Comparison of ENCODE assay signal across 10 mouse cellular contexts in the genomic region with DNA sequence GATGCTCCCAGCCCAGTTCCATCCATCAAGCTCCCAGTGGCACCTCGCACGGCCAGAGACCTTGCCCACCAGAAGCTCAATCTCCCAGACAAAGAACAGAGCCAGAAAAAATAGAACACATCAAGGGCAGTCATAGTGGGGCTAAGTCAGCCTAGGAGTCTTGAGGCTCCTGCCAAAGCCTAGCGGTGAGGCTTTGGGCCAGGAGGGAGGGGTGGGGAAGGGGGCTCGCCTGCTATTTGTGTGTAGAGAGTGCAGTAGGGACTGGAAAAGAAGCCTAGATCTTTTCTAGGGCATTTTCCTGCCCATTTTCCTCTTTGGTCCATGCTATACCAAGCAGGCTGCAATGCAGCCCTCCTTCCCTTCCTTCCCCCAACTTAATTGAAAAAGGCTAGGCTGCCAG.
DNase-seq lines count a peak whose midpoint lies in the region; ATAC-seq and TF ChIP-seq lines count a peak whose summit lies in the region.
"Had no signal": no experiment of that assay in that cellular context is flagged by ENCODE, and none has a peak within 500 bp of the region (broad histone marks: within the 10 kb centered on the region; RNA-seq: fewer than 3 reads in every experiment).

No protein-coding gene starts in this region.

- no peak overlapping the region for H3K9ac ChIP-seq in heart, embryonic 15.5 days
- H3K9ac ChIP-seq in heart, adult 2 months (ENCODE audit: low read depth, low read length) = no peak overlapping the region
- H3K9ac ChIP-seq in embryonic facial prominence, embryonic 11.5 days (replicated peaks; ENCODE audit: low read length) = no peak overlapping the region
- peak overlapping the region; percentile 55 for H3K9ac ChIP-seq in hindbrain, embryonic 13.5 days
- no peak overlapping the region; the same call in 1 of the 2 replicates for H3K9ac ChIP-seq in midbrain, embryonic 13.5 days (replicated peaks)
- H3K9ac ChIP-seq: liver, embryonic 14.5 days had no signal

- H3K36me3 ChIP-seq in heart, embryonic 15.5 days = no peaks in the 10 kb centered on the region
- no peaks in the 10 kb centered on the region for H3K36me3 ChIP-seq in heart, adult 2 months (ENCODE audit: control insufficient read depth, insufficient read depth, low read length)
- H3K36me3 ChIP-seq in embryonic facial prominence, embryonic 11.5 days (replicated peaks; ENCODE audit: control insufficient read depth, insufficient read depth, low read depth, low read length) = no peaks in the 10 kb centered on the region
- H3K36me3 ChIP-seq in hindbrain, embryonic 13.5 days = no peaks in the 10 kb centered on the region
- H3K36me3 ChIP-seq in midbrain, embryonic 13.5 days = no peaks in the 10 kb centered on the region

- intact Hi-C loops in heart, adult 2 months (cut with DNase I) = no loop called here

- TF ChIP-seq EP300 in heart, adult 2 months (IDR thresholded peaks at IDR 0.05; ENCODE audit: insufficient read depth, low read depth, low read length) = no peak

- no peak for TF ChIP-seq CTCF in heart, adult 2 months (IDR thresholded peaks at IDR 0.05)

- TF ChIP-seq POLR2A in heart, adult 2 months (IDR thresholded peaks at IDR 0.05; ENCODE audit: insufficient read depth, low read depth, low read length) = no peak

- WGBS in heart, embryonic 15.5 days = 37% methylated on average over 4 of the region's 4 CpGs
- WGBS in heart, adult 2 months = 47% methylated on average over 4 of the region's 4 CpGs
- WGBS in embryonic facial prominence, embryonic 11.5 days = 43% methylated on average over 4 of the region's 4 CpGs
- WGBS in hindbrain, embryonic 13.5 days = 30% methylated on average over 4 of the region's 4 CpGs
- WGBS in midbrain, embryonic 13.5 days = 26% methylated on average over 4 of the region's 4 CpGs

- H3K27ac ChIP-seq in heart, embryonic 15.5 days = no peak overlapping the region; the same call in 1 of the 2 replicates
- H3K27ac ChIP-seq in heart, adult 2 months = no peak overlapping the region
- 0 out of 2 replicates have a peak overlapping the region, but pooled peaks have one; percentile 41 for H3K27ac ChIP-seq in embryonic facial prominence, embryonic 11.5 days (replicated peaks; ENCODE audit: low read depth, low read length)
- peak overlapping the region; percentile 88 for H3K27ac ChIP-seq in hindbrain, embryonic 13.5 days
- peak overlapping the region; percentile 74 for H3K27ac ChIP-seq in midbrain, embryonic 13.5 days
- H3K27ac ChIP-seq: liver, embryonic 14.5 days had no signal

- H3K79me2 ChIP-seq in heart, adult 2 months (replicated peaks; ENCODE audit: control insufficient read depth, insufficient read depth, low read length) = no peaks in the 10 kb centered on the region

- peak overlapping the region; percentile 38; the same call in 1 of the 2 replicates for H3K4me3 ChIP-seq in heart, embryonic 15.5 days
- H3K4me3 ChIP-seq in heart, adult 2 months = no peak overlapping the region
- 0 out of 2 replicates have a peak overlapping the region, but pooled peaks have one; percentile 14 for H3K4me3 ChIP-seq in embryonic facial prominence, embryonic 11.5 days (ENCODE audit: low read depth, low read length)
- peak overlapping the region; percentile 25 for H3K4me3 ChIP-seq in hindbrain, embryonic 13.5 days
- peak overlapping the region; percentile 30 for H3K4me3 ChIP-seq in midbrain, embryonic 13.5 days (replicated peaks)
- H3K4me3 ChIP-seq: erythroblast, embryonic 14.5 days had no signal

- no peak for DNase-seq in heart, adult 2 months
- DNase-seq in embryonic facial prominence, embryonic 11.5 days (ENCODE audit: low spot score) = no peak
- DNase-seq in gastrocnemius, adult 18-20 months (ENCODE audit: low spot score) = no peak
- DNase-seq in cerebellum, postnatal 4 days (ENCODE audit: low spot score in 2 of 2) = no peak
- no peak for DNase-seq in layer of hippocampus, postnatal 10 days (ENCODE audit: low spot score in 2 of 2)

- peaks cover 30% of the 10 kb centered on the region for H3K4me1 ChIP-seq in heart, embryonic 15.5 days (replicated peaks)
- no peaks in the 10 kb centered on the region for H3K4me1 ChIP-seq in heart, adult 2 months (ENCODE audit: control insufficient read depth, insufficient read depth, low read length)
- no peaks in the 10 kb centered on the region; the same call in 1 of the 2 replicates for H3K4me1 ChIP-seq in embryonic facial prominence, embryonic 11.5 days (ENCODE audit: control insufficient read depth, insufficient read depth, low read length)
- H3K4me1 ChIP-seq in hindbrain, embryonic 13.5 days (replicated peaks) = peaks cover 67% of the 10 kb centered on the region
- H3K4me1 ChIP-seq in midbrain, embryonic 13.5 days (replicated peaks) = peaks cover 73% of the 10 kb centered on the region

- H3K9me3 ChIP-seq in heart, embryonic 15.5 days (replicated peaks) = no peaks in the 10 kb centered on the region
- no peaks in the 10 kb centered on the region for H3K9me3 ChIP-seq in embryonic facial prominence, embryonic 11.5 days (replicated peaks; ENCODE audit: control insufficient read depth, low read length)
- H3K9me3 ChIP-seq in hindbrain, embryonic 13.5 days = no peaks in the 10 kb centered on the region
- no peaks in the 10 kb centered on the region for H3K9me3 ChIP-seq in midbrain, embryonic 13.5 days

- H3K4me2 ChIP-seq in heart, embryonic 15.5 days = peak overlapping the region; percentile 45; the same call in 1 of the 2 replicates
- H3K4me2 ChIP-seq in embryonic facial prominence, embryonic 11.5 days (ENCODE audit: low read depth, low read length) = no peak overlapping the region; the same call in 1 of the 2 replicates
- H3K4me2 ChIP-seq in hindbrain, embryonic 13.5 days = peak overlapping the region; percentile 41
- H3K4me2 ChIP-seq in midbrain, embryonic 13.5 days (replicated peaks) = peak overlapping the region; percentile 44

- ATAC-seq in heart, embryonic 15.5 days (replicated peaks; ENCODE audit: insufficient number of reproducible peaks, insufficient read depth, low FRiP score, low read depth) = no peak
- no peak for ATAC-seq in embryonic facial prominence, embryonic 11.5 days (replicated peaks; ENCODE audit: insufficient number of reproducible peaks, low FRiP score, low TSS enrichment, low read depth)
- ATAC-seq in hindbrain, embryonic 13.5 days (ENCODE audit: low FRiP score) = peak; percentile 32; the same call in 1 of the 2 replicates
- peak; percentile 24; the same call in 1 of the 2 replicates for ATAC-seq in midbrain, embryonic 13.5 days

- H3K27me3 ChIP-seq in heart, embryonic 15.5 days = peaks cover 4% of the 10 kb centered on the region; the same call in 1 of the 2 replicates
- H3K27me3 ChIP-seq in heart, adult 2 months (ENCODE audit: control insufficient read depth, insufficient read depth, low read length) = no peaks in the 10 kb centered on the region
- no peaks in the 10 kb centered on the region for H3K27me3 ChIP-seq in embryonic facial prominence, embryonic 11.5 days (ENCODE audit: control insufficient read depth, insufficient read depth, low read length)
- H3K27me3 ChIP-seq in hindbrain, embryonic 13.5 days = 0 out of 2 replicates have a peak, but pooled peaks cover 3% of the 10 kb centered on the region
- no peaks in the 10 kb centered on the region for H3K27me3 ChIP-seq in midbrain, embryonic 13.5 days

Comparison
In these comparisons a context has a peak if more than half of its experiments do, and no peak if none do; other contexts are left out.
1. ATAC-seq: peak in hindbrain, embryonic 13.5 days (single experiment) and midbrain, embryonic 13.5 days (single experiment); none in heart, embryonic 15.5 days (single experiment) and embryonic facial prominence, embryonic 11.5 days (single experiment).
2. H3K27ac ChIP-seq: peak in embryonic facial prominence, embryonic 11.5 days (single experiment), hindbrain, embryonic 13.5 days (single experiment) and midbrain, embryonic 13.5 days (single experiment); none in heart, embryonic 15.5 days (single experiment) and heart, adult 2 months (single experiment).